Mouse (Mus musculus): ENCODE data around the gene Atp5c1.

Gene Atp5c1

DNA sequence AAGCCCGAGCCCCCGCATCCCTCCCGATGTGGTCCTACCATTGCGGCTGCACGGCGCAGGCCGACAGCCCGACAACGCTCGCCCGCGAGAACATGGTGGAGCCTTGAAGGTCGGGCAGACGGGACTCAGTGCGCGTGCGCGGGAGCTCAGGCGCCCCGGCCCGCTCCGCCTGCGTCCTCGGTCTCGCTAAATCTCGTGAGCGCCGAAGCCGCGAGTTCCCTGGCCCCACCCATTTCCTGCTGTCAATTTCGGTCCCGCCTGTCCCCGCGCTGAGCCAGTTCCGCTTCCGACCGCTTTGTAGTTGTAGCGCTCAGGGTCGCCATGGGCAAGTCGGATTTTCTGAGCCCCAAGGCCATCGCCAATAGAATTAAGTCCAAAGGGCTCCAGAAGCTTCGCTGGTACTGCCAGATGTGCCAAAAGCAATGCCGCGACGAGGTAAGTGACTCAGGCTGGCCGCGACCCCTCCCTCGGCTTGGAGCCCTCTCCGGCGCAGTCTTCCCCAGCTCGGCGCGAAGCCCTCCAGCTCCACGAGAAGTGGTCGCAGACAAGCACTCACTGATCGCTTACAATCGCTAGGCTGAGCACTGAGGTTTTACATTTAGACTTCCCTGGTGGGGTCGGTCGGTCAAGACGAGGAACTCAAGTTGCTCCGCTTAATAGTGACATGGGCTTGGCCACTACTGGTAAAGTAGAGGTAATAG lies at the start of gene Atp5c1, which contains the start of gene Kin:
Gene Atp5c1 (minus strand): TSS at position 201 of the 701 bp plus-strand sequence.
Gene Kin (plus strand): TSS at position 284 of the 701 bp plus-strand sequence.
- peak; percentile 94 for DNase-seq (ENCODE audit: low spot score)

- DNase-seq (ENCODE audit: low spot score), result no peak
These were observed 48.3 kb upstream of the Atp5c1 start for GRCm38 (mm10) chr2:10128571-10128970.

GRCm38 (mm10) chr2:10127471-10127870 lies 47.2 kb upstream of the Atp5c1 start:
- DNase-seq (ENCODE audit: low spot score), result no peak

GRCm38 (mm10) chr2:10126122-10126521 lies 45.8 kb upstream of the Atp5c1 start:
- DNase-seq (ENCODE audit: low spot score), result no peak

GRCm38 (mm10) chr2:10121826-10122225 lies 41.5 kb upstream of the Atp5c1 start:
- DNase-seq (ENCODE audit: low spot score), result no peak

DNA sequence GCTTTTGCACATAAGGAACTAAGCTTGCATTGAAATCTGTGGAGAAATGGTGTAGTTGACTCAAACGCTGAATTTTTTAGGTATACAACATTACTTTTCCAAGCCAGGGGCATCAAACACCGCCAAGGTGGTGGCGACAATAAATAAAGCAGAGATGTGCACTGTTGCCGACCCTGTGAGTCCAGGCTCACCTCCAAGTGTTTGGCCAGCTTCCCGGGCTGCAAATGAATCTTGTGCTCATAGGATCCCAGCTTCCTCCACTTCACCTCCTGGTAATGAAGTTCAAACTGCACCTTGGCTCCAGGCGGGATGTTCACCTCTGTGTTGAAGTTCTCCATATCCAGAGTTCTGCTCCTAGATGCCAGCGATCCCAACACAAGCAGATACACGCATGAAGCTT lies 39.0 kb upstream of the Atp5c1 start:
- DNase-seq (ENCODE audit: low spot score), result no peak

GRCm38 (mm10) chr2:10118751-10119150 lies 38.4 kb upstream of the Atp5c1 start:
- no peak for DNase-seq (ENCODE audit: low spot score)

- DNase-seq (ENCODE audit: low spot score), result no peak
These were observed 28.4 kb upstream of the Atp5c1 start for GRCm38 (mm10) chr2:10108535-10109189.

DNA sequence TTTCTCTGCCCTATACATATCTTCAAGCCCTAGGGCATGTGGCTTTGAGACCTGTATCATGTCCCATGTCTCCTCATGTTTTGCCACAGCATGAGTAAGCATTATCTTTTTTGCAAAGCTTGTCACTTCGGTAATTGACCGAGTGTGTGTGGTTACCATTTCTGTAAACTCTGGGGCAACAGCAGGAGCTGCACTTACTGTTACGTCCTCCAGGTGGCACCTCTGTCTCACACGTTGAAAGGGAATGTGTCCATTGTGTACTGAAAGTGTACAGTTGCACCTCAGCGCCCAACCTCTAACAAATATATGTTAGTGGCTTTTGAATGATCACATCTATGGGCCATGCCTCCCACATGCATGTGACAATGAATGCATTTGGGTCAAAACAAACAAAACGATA lies 20.9 kb upstream of the Atp5c1 start:
- peak; percentile 38 for DNase-seq (ENCODE audit: low spot score)

DNA sequence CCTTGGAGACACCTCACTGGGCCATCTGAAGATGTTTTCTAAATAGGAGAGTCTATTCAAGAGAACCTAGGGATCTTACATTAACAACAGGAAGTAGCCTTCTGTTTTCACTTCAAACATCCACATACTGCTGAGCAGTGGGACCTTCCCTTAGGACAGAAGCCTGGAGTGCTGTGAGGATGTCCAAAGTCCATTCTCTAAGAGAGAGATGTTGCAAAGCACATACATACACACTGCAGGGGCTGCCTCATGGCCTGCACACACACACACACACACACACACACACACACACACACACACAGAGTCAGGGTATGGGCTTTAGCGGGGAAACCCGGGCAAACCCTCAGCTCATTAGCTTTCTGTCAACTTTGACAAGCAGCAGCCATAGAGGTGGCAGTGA lies 20.2 kb upstream of the Atp5c1 start:
- DNase-seq (ENCODE audit: low spot score), result no peak

DNA sequence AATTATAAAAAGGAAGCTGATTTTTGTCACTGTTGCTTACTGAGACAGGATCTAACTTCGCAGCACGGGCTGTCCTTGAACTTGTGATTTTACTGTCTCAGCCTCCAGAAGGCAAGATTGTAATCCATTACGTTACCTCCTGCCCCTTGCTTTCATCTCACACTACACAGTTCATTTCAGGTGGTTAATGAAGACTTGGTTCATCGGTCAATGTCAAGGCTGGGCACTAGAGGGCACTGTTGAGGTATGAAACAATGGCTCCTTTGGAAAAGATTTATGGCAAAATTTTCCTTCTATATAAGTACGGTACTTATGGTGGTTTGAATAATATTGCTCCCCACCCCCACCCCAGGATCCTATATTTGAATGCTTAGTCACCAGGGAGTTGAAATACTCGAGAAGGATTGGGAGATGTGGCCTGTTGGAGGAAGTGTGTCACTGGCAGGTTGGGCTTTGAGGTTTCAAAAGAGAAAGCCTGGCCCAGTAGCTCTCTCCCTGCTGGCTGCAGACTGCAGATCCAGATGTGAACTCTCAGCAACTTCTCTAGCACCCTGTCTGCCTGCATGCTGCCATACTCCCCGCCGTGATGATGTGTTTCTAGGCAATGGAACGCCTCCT lies 18.4 kb upstream of the Atp5c1 start:
- DNase-seq (ENCODE audit: low spot score), result no peak

DNA sequence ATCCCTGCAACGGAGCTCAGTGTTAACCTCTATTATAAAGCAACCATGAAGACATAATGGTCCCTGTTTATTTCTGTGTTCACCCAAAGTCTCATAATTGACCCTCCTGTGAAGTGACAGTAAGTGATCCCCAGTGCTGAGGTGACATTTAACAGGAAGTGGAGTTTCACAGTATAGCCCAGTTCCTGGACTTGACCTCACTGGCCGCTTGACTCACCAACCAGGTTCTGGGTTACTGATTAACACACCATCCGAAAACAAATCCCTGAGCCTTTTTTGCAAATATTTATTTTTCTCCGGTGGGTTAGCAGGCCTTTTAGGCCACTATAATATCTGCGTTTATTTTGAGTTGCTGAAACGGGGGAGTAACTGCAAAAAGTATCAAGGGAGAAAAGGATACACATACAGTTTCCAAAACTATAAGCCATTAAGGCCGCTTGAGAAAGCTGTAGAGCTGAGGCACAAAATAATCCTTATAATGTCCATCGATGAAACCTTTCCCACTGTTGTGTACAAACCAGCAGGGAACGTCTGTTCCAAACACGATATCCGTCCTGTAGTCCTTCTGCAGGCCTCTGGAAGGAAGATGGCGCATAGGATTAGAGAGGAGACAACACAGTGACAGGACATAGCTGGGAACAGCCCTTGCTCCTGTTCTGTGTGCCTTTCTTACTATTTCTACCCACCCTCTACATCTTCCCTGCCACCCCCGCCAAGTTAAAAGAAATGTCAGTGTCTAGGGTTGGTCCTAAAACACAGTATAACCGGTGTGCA lies 14.2 kb upstream of the Atp5c1 start:
- no peak for DNase-seq (ENCODE audit: low spot score)

- no peak for DNase-seq (ENCODE audit: low spot score)
These were observed 7.0 kb upstream of the Atp5c1 start for GRCm38 (mm10) chr2:10087256-10087850.

DNA sequence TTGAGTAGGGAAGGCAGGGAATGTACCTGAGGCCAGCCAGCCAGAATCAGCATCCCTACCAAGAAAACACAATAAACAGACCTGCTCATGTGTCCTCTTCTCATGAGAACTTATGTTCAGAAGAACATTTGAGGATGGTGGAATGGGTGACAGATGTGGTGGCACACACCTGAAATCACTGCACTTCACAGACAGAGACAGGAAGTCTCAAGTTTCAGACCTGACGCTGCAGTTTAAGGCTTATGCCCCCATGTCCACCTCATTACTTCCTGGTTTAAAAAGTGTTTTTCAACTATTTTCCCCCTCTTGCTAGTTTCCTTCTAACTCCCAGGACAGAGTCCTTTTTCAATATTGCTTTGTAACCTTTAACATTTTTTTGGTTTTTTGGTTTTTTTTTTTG lies 2.4 kb upstream of the Atp5c1 start:
- DNase-seq (ENCODE audit: low spot score), result no peak

DNA sequence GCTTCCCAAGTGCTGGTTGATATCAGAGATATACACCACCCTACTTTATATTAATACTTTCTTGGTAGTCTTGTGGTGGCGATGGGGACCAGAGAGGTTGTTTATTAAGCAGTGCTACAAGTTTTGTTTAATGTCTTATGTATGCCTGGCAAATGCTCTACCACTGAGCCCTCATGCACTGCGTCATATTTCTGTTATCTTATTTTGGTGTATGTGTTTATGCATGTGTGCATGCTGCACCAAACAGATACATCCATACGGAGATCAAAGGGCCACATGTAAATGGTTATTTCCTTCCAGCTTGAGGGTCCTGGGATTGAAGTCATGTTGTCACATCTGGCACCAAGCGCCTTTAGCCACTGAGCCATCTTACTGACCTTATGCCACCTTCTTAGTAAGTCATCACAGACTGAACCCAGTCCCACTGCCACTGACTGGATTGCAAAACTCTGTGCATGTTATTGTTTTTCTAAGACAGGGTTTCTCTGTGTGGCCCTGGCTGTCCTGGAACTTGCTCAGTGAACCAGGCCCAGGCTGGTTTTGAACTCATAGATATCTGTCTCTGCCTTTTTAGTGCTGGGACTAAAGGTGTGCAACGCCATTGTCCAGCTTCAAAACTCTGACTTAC lies 1.3 kb upstream of the Atp5c1 start:
- DNase-seq (ENCODE audit: low spot score), result no peak

DNA sequence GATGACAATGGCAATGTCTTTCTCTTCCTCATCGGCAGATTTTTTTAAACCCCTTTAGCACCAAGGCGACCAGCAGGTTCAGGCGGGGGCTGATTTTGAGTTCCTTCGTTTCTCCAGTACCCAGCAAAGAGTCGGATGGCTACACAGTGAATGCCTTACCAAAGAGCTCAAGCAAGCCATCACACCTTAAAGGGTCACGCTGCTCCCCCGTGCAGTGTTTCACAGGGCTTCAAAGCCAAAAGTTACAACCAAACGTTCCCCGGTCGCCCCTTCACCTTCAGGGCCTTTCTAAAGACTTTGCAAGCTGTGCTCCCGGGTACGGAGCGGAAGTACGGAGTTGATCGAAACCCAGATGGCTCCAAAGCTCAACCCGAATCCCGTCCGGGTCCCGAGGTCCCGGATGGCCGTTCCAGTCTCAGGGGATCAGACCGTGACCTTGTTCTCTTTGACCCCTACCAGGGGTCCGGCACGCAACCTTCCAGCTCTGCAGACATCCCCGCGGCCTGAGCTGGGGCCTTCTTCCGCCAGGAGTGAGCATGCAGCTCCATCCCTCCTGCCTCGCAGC lies 483 bp downstream of the Atp5c1 start:
- DNase-seq (ENCODE audit: low spot score), result no peak

GRCm38 (mm10) chr2:10076675-10077074 lies 3.6 kb downstream of the Atp5c1 start:
- DNase-seq (ENCODE audit: low spot score), result no peak

GRCm38 (mm10) chr2:10074470-10074869 lies 5.8 kb downstream of the Atp5c1 start:
- no peak for DNase-seq (ENCODE audit: low spot score)

- no peak for DNase-seq (ENCODE audit: low spot score)
These were observed 8.6 kb downstream of the Atp5c1 start for GRCm38 (mm10) chr2:10071751-10072150.

DNA sequence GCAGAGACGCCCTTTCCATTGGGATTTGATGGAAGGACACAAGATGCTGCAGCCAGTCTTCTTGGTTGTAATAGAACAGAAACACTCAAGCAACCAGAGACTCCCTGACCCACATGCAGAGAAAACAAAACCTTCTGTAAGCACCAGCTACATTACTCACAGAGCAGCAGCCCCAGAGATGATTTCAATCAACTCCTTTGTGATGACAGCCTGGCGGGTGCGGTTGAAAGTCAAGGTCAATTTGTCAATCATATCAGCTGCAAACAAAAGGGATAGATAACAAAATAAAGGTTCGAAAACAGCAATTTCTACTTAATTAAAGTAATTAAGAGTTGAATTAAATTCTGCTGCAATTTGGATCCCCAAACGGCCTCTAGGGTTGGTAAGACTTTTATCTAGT lies 21.5 kb downstream of the Atp5c1 start:
- DNase-seq (ENCODE audit: low spot score), result no peak

GRCm38 (mm10) chr2:10051996-10052395 lies 28.3 kb downstream of the Atp5c1 start:
- DNase-seq (ENCODE audit: low spot score), result no peak
